Mouse (Mus musculus) lung, postnatal 0 days (tissue): ENCODE results near the gene Gm20388.
A peak's percentile ranks its signal among the peaks of the same experiment; 100 is the strongest.

Experiments used
- CTCF ChIP-seq: IDR thresholded peaks from 2 replicates; pipeline ENCODE4 v1.5.1; 2016; ENCODE audit warnings: antibody characterized with exemption, mild to moderate bottlenecking
- EP300 ChIP-seq: IDR thresholded peaks from 2 replicates; pipeline ENCODE4 v1.6.1; 2016; ENCODE audit warnings: antibody characterized with exemption, mild to moderate bottlenecking, control low read depth

DNA sequence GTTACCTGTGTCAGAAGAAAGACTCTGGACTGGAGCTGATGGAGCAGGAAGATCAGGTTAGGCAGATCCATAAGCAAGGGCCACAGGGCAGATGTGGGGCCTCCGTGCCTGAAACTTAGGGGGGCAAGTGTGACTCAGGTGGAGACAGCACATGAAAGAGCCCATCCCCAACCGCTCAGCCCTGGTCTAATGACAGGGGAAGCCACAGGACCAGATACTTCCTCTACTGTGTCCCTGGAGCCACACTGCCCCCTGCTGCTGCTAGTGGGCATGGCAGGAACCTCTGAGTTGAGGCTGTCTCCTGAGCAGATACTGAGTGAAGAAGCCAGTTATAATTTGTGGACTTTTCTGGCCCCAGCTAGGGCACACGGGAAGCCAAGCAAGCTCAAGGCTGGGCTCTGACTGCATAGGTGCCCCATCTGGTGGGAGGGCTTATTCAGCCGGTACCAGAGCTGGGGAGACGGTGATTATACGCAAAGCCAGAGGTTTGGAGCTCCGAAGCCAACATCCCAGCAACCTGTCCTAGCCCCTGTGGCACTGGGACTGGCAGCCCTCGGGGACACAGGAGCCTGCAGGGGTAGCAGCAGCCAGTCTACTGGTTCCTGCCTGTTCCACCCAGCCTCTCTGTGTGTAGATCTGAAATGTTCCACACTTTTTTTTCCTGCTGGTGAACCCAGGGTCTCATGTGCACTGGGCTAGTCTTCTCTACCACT is 2919.9 kb downstream of the Gm20388 start:
- TF ChIP-seq CTCF (peak; percentile 99), EP300 (no peak)
